Mouse (Mus musculus) myocyte (in vitro differentiated cells): Measurements from ENCODE around the gene Ncam1.

Experiments
- CEBPB ChIP-seq: IDR thresholded peaks from 2 replicates; pipeline ENCODE4 v1.6.1; 2011; ENCODE audit warnings: mild to moderate bottlenecking, moderate library complexity; ENCODE audit not compliant: poor library complexity, insufficient read depth, severe bottlenecking
- E2F4 ChIP-seq: IDR thresholded peaks from one replicate; pipeline ENCODE4 v1.6.1; 2011; ENCODE audit warnings: mild to moderate bottlenecking, control low read depth, moderate library complexity; ENCODE audit not compliant: insufficient read depth
- MAX ChIP-seq: IDR thresholded peaks from one replicate; pipeline ENCODE4 v1.6.1; 2011; ENCODE audit warnings: low read depth, mild to moderate bottlenecking, control low read depth
- MYOD1 ChIP-seq, 3 experiments: IDR thresholded peaks; one replicate each; pipeline ENCODE4 v1.6.1; 2011; ENCODE audit warnings: control low read depth in 2 of 3, low read depth in 2 of 3, mild to moderate bottlenecking in 2 of 3, moderate library complexity in 1 of 3; ENCODE audit not compliant: insufficient read length in 2 of 3, control insufficient read depth in 1 of 3
- MYOG ChIP-seq, 3 experiments: IDR thresholded peaks; one replicate each; pipeline ENCODE4 v1.6.1; 2011; ENCODE audit warnings: control low read depth in 2 of 3, low read depth in 2 of 3, mild to moderate bottlenecking in 2 of 3; ENCODE audit not compliant: insufficient read length in 2 of 3, control insufficient read depth in 1 of 3, insufficient read depth in 1 of 3
- POLR2A ChIP-seq: IDR thresholded peaks from one replicate; pipeline ENCODE4 v1.6.1; 2011; ENCODE audit warnings: low read depth, mild to moderate bottlenecking, control low read depth, moderate library complexity; ENCODE audit not compliant: insufficient read length
- POLR2AphosphoS2 ChIP-seq: IDR thresholded peaks from one replicate; pipeline ENCODE4 v1.6.1; 2011; ENCODE audit warnings: low read depth, control low read depth; ENCODE audit not compliant: insufficient read length
- REST ChIP-seq: IDR thresholded peaks from one replicate; pipeline ENCODE4 v1.6.1; 2011; ENCODE audit warnings: mild to moderate bottlenecking, control low read depth, moderate library complexity; ENCODE audit not compliant: insufficient read depth, insufficient read length
- SRF ChIP-seq: IDR thresholded peaks from one replicate; pipeline ENCODE4 v1.6.1; 2011; ENCODE audit warnings: low read depth; ENCODE audit not compliant: control insufficient read depth, insufficient read length
- TCF12 ChIP-seq: IDR thresholded peaks from one replicate; pipeline ENCODE4 v1.6.1; 2011; ENCODE audit warnings: mild to moderate bottlenecking, control low read depth; ENCODE audit not compliant: poor library complexity, insufficient read depth, severe bottlenecking
- TCF3 ChIP-seq: IDR thresholded peaks from one replicate; pipeline ENCODE4 v1.6.1; 2011; ENCODE audit warnings: low read depth, control low read depth; ENCODE audit not compliant: insufficient read length
- USF1 ChIP-seq: IDR thresholded peaks from one replicate; pipeline ENCODE4 v1.6.1; 2011; ENCODE audit warnings: low read depth, mild to moderate bottlenecking, control low read depth, moderate library complexity

DNA sequence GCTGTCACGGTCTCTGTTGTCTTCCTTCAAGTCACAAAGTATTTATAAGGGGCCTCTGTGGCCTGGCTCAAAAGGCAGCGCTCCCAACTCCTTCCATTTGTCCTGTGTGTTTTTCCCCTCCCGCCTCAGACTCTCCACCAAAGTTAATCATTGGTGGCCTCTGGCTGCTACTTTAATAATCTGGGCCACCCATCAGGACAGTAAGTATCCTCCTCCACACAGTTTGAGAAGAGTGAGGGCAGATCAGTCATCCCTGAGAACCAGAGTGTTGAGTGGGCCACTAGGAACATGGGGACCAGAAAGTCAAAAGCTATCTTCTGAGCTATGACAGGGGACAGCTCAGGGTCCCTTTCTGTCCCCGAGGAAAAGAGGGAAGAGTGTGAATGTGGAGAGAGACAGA lies 256.1 kb downstream of the Ncam1 start:
- TF ChIP-seq E2F4 = no peak
- no peak for TF ChIP-seq MYOD1 (IDR thresholded peaks at IDR 0.05; ENCODE audit: control insufficient read depth in 1 of 3, insufficient read length in 2 of 3, low read depth in 2 of 3)
- no peak for TF ChIP-seq POLR2A
- TF ChIP-seq MYOG (IDR thresholded peaks at IDR 0.05; ENCODE audit: control insufficient read depth in 1 of 3, insufficient read depth in 1 of 3, insufficient read length in 2 of 3, low read depth in 2 of 3) = no peak
- no peak for TF ChIP-seq POLR2AphosphoS2
- no peak for TF ChIP-seq TCF12
- TF ChIP-seq CEBPB = no peak
- no peak for TF ChIP-seq USF1
- no peak for TF ChIP-seq MAX
- TF ChIP-seq REST = no peak
- TF ChIP-seq TCF3 = no peak
- no peak for TF ChIP-seq SRF
